Mouse (Mus musculus) liver, adult 2 months (tissue): Measurements from ENCODE around the gene Kcnq1.

Source experiments
- CTCF ChIP-seq: fragments of 200-500 bp; IDR thresholded peaks from 2 replicates; pipeline ENCODE4 v1.5.1; 2011; ENCODE audit warnings: low read depth, low read length, control low read depth
- POLR2A ChIP-seq: fragments of 200-500 bp; IDR thresholded peaks from 2 replicates; pipeline ENCODE4 v1.6.1; 2011; ENCODE audit warnings: low read length, control low read depth; ENCODE audit not compliant: insufficient read depth; ENCODE audit errors: extremely low read depth

- TF ChIP-seq CTCF, result no peak
- no peak for TF ChIP-seq POLR2A
Observed at GRCm38 (mm10) chr7:143328185-143328915, 222.2 kb downstream of the Kcnq1 start.
